Mouse (Mus musculus): ENCODE measurements at regions not wholly inside any gene's neighbourhood (a gene's known extent, or its start where the extent isn't known, plus 50 kb on each side); places are given as distances from the start of the nearest gene placed in this dataset.

DNA sequence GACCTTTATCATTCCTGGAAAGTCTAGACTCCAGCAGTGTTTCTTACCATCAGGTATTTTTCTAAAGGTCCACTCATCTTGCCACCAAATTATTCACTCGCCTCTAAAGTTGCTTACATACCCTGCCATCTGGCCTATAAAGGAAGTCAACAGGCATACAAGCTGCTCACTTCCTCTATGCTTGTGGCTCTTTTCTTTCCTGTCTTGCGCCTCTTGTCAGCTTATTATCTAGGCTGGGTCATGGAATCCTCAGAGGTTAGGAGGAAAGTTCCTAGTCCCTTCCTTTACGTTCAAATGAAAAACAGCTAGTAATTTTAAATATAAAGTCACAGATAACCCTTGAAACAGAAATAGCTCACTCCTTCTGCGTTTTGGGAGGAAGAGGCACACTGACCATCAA is 97.9 kb downstream of the Lipi start:
- no peak for DNase-seq (ENCODE audit: low read depth, low spot score)

DNA sequence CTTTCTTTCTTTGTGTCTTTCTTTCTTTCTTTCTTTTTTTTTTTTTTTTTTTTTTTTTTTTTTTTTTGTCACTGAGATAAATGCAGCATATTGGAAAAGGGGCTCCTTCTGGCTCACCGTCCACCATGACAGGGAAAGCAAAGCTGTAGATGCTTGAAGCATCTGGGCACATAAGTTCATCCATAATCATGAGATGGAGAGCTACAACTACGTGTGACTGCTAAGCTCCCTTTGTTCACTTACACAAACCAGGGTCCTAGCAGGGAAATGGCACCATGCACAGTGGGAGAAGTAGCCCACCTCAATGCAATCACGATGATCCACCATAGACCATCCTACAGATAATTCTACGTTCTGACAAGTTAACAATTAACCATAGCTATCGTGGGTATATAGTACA is 102.0 kb downstream of the Lipi start:
- no peak for DNase-seq (ENCODE audit: low read depth, low spot score)

DNA sequence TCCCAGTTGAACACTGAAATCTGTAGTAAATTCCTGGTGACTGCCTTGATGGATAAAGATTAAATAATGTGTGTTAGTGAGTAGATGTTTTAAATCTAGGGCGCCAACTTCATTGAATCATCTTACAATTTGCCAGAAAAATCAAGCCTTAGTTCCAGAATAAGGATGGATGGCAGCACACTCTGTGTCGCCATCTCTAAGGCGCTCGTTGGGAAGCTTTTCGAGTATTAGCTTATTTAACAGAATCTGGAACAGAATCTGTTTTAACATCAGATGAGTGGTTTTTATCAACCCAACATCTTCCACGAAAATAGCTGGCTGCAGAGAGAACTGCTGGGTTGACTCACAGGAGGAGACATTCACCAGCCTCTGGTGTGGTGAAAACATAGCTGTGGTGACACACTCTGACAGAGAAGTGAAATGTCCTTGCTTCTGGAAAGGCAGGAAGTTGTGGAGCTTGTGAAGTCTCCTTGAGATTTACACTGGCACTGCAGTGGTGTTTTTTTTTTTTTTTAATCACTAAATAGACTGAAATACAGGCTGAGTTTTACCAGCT is 120.4 kb downstream of the Lipi start:
- no peak for DNase-seq (ENCODE audit: low read depth, low spot score)

DNA sequence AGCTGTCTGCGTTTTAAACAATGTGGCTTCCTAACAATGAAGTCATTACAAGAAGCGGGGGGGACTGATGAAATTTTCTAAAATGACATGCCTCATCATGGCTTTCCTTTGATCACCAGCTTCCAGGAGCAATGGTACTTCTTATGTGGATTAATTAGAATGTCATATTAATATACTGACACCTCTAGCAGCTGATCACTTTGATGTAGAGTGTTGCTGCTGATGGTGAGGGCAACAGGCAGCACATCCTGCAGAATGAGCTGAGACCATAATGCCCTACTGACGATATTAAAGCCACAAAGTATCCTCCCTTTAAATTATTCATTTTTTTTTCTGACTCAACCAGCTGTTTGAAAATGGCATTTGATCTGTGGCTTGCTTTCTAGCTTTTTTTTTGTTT is 123.7 kb downstream of the Lipi start:
- DNase-seq (ENCODE audit: low read depth, low spot score): no peak

DNA sequence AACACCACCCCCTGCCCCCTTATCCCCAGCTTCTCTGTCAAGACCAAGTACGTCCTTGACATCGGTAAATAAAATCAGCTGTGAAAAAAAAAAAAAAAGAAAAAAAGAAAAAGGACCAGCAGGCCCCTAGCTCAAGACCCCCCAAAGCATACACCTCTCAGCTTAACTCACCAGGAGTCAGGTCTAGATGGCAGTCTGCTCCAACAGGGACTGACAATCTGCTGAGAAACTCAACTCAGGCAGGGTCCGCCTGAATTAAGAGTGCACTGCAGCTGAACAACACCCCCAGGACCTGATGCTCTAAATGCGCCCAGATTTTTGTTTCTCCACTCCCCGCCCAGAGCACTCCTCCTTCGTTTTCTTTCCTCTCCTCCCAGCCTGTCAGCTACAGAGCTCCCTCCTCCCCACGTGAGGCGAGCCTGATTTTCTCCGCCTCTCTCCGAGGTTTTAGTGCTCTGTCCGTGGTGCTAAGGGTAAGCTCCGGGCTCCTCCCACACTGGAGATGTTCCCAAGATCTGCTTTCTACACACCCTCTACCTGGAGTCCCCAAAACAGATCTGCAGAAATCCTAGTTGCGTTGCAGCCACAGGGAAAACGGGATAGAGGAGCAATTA is 138.9 kb downstream of the Lipi start:
- no peak for DNase-seq (ENCODE audit: low read depth, low spot score)

DNA sequence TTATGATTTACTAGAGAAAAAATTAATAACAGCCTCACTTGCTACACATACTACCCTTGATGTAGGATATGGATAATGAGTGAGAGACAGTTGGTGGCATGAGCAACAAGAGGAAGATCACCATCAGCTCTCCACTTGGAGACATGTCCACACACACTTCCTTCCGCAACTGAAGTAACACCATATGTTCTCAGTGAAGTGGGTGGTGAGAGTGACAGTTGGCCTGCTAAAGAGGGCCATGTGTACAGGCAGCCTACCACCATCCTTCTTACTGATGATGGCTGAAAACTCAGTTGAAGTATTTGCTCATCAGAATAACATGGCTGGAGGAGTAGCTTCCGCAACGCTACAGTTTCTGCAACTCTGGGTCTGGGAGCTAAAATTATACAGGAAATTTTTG is 146.6 kb downstream of the Lipi start:
- no peak for DNase-seq (ENCODE audit: low read depth, low spot score)

DNA sequence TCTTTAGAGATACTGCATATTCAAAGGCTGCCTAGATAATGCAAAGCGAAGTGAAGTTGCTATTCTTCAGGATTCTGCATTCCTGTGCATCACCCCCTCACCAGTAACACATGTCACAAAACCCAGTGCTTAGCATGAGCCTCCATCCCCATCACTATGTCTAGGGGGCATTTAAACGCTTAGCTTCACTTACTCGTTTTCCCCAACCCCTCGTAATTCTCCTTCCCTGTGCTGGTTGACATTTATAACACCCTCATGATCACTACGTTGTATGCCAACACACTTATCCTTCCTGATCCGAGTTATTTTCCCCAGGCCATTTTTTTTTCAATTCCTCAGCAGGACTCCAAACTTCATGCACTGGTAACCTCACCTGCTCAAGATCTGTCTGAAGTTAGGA is 152.6 kb downstream of the Lipi start:
- no peak for DNase-seq (ENCODE audit: low read depth, low spot score)

DNA sequence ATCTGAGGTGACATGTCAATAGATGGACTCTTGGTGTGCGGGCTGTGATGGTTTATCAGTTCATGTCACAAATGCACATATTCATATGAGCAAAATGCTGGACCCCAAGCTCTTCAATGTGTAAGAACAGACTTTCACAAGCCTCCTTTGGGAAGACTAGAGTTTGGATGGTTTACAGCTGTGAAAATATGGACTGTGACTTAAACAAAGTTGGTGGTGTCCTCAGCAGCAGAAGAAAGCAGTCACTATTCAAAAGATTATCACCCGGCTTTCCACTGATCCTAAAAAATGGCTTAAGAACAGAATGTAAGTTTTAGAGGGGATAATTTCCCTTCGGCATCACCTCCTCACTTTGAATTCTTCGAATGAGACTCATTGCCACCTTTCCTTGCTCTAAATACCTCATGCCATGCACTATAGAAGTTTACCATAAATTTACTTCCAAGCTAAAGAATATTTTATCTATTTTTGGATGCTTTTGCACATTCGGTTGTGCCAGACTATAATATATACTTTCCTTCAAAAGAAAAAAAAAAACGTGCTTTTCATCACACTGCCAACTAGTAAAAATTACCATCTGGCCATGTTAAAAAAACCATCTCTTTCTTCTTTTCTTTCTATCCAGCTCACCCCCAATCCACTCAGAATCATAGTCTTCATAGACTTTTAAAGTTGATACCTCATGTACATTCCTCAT is 201.2 kb downstream of the Lipi start:
- DNase-seq (ENCODE audit: low read depth, low spot score): peak; percentile 37

DNA sequence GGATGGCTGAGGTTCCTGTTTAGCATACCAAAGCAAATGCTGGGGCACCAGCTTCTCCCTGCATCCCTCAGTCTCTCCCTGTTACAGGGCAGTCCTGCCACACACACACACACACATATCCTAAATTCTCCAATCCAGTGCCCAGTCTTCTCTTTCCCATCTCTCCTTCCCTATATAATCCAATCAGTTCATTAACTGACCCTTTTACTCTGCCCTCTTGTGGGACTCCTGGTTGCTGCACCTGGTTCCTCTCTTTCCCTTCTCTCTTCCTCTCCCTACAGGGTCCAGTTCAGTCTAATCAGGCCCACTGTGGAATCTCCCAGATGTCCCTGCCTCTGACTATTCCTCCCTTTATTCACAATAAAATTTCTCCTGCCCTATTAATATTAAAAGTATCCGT is 204.7 kb downstream of the Lipi start:
- DNase-seq (ENCODE audit: low read depth, low spot score): no peak

DNA sequence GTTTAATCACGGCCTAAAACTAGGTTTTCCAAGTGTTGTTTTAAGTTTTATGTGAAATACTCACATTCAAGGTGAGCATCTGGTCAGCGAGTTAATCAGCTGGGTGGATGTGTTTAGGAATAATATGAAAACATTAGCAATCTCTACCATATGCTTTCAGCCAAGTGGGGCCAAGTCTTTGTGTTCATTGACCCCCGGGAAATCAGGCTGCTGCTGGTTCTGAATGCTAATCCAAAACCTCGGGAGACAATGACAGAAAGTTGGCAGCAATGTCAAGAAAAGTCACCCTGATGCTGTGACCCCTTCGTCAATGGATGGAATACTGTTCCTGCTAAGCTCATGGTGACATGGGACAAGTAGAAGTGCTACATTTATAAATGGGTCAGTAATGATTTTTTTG is 216.2 kb downstream of the Lipi start:
- DNase-seq (ENCODE audit: low read depth, low spot score): no peak

DNA sequence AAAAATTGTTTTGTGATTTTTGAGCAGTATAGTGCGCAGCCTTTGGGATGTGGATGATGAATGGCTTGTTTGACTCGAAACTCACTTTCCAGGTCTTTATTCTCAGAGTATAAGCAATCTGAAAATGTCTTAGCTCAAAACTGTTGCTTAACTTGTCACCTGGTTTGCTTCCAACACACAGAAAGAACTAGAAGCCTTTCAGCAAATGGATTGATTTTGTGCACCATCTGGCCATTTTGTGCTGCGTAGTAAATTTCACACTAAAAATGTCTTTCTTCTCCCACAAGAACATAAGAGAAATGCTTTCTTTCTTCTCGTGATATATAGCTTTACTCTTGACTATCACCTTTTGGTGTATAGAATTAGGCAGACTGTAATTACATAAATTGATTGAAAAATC is 219.1 kb downstream of the Lipi start:
- DNase-seq (ENCODE audit: low read depth, low spot score): peak; percentile 37

DNA sequence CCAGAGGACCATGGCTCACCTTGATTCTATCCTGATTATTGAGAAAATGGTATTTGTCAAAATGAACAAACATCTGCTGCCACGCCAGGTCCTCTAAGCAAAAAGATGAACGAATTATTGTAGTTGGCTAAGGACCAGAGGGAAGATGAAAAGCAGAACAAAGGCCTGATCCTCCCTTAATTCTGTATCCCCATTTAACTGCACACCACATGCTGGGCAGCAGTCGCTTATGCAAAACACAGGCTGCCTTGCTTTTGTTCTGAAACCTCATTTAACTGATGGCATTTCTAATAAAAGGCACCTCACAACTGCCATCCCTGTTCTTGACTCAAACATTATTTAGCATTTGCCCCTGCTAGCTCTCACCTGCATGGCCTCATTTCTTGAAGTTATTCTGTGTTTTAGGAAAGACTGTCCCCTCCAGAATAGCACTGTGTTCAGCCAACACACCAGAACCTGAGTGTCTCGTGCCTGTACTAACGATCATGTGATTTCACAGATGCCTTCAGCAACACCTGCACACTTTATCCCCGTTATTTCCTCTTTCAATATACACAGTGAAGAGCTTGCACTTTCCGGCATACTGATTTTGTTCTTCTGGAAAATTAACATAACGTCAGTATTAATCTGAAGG is 220.4 kb downstream of the Lipi start:
- DNase-seq (ENCODE audit: low read depth, low spot score): no peak

DNA sequence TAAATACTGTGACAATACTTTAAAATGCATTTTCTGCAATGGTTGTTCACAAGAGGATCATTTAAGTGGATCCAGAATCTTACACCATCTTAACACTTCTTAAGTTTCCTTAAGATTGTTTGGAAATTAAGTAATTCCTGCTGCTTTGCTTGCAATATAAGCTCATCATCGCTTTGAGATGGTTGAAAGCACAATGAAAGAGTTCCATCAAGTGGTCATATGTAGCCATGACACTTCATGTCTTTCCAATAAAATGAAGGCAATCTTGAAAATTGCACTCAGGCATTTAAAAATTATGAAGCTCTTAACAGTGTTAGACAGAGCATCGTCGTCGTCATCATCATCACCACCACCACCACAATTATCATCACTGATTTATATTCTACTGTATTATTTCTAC is 223.8 kb downstream of the Lipi start:
- no peak for DNase-seq (ENCODE audit: low read depth, low spot score)

DNA sequence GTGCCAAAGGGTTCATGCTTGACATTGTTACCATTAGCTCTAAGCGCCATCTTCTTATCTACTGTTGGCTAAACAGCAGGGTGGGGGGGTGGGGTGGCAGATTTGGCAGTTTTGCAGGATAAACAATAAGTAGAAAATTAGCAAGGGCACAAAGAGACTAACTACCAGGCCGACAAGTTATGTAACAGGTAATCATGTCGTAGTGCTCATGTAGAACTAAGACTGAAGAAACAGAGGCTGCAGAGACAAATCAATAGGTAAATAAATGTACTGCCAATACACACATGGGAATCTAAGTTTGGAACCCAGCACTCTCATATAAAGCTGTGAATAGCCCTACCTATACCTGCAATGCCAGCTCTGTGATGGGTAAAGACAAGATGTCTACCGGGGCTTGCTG is 225.1 kb downstream of the Lipi start:
- DNase-seq (ENCODE audit: low read depth, low spot score): no peak

DNA sequence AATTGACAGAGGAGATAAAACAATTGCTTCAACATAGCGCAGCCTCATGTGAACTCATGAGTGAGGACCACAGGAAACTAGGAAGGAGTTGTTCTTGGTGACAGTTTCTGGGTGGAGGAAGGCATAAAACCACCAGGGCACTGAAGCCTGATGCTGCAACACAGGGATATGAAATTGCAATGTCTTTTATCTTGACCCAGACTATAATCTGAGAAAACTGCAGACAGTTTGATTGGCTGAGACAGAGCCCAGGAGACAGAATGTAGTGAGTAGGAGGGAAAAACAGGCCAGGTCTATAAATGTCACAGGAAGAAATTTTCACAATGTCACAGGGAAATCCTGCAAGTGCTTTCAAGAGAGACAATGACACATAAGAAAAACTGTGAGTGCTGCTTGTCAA is 232.5 kb downstream of the Lipi start:
- DNase-seq (ENCODE audit: low read depth, low spot score): no peak

DNA sequence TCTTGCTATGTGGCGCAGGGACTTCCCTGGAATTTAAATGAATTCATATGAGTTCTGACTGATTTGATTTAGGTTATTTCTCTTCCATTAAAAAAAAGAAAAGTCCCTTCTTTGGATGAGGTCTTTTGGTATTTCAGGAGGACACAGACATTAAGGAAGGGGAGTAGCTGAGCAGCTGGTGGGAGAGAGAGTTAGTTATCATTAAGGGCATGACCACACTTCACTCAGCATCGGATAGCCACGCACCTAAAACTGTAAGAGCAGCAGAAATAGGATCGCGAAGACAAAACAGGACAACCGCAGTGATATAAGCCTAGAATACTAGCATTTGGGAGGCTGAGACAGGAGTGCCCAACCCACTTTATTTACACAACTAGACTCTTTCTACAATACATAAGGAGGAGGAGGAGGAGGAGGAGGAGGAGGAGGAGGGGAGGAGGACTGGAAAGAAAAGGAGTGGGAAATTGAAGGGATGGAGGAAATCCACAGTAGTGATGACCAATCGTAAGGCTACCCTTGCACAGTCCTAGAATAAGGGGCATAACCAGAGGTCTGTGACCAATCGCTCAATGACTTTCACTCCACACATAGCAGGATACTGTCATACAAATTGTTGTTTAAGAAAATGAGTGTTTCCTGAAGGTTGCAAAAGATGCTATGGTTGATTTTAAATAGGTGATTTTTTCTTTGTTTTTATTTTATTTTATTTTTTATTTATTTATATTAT is 241.5 kb downstream of the Lipi start:
- DNase-seq (ENCODE audit: low read depth, low spot score): no peak

DNA sequence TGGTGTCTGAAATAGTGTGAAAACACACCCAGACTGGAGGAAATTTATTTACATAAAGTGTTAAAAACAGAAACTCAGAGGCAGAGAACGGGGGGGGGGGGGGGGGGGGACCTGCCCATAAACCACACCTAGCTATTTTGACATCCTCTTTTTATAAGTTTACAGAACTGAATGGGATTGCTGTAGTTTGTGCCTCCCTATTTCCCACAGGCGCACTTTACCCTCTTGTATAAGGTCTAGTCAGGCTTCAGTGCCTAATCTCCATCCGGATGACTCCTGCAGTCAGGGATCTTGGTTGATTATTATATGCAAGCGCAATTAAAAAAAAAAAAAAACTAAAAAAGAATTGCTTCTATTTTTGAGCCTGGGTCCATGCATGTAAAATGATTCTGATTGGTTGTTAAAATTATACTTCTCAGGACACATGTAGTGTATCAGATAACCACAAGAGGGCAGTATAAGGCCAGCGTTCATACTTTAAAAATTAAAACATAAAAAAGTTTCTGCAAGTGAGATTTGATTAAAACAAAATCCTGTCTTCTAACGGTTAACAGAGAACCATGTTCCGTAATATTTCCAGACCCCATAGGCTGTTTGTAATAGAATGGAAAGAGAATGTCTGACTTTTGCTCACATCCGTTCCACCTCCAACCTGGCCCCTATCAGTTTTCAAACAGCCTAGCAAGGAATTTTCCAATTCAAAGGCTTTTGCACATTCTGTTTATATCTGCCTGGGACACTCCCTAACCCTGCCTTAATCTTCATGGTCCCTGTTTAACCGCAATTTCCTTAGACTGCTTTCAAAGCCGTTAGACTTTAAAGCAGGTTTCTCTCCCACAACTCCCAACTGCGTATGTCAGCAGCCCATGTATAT is 242.6 kb downstream of the Lipi start:
- DNase-seq (ENCODE audit: low read depth, low spot score): no peak

DNA sequence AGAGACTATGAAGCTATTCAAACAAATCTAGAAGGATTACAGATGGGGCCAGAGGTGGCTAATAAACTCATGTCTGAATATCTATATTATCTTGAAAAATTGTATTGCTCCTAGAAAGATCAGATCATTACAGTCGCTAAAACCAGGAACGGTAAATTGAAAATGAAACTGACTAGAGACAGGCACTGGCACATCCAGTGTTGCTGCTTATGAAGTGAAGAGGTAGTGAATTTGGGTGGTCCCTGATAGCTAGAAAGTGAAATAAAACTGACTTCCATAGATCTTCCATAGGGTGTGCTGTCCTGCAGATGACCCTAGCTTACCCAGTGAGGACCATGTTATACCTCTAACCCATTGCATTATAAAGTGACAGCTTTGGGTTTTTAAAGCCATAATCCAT is 251.6 kb downstream of the Lipi start:
- DNase-seq (ENCODE audit: low read depth, low spot score): no peak

DNA sequence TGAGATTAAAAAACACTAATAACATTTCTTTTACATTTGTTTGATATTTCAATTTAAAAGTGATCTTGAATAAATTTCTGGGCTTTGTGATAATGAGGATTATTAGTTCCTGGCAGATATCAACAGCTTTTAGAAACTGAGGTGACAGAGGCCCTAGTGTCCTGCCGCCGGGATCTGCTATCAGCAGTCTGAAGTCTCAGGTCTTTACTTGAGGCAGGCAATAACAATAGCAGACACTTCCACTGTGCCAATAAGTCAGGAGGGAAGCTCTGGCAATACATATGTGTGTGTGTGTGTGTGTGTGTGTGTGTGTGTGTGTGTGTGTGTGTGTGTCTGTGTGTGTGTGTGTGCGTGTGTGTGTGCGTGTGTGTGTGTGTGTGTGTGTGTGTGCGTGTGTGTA is 252.1 kb downstream of the Lipi start:
- no peak for DNase-seq (ENCODE audit: low read depth, low spot score)

DNA sequence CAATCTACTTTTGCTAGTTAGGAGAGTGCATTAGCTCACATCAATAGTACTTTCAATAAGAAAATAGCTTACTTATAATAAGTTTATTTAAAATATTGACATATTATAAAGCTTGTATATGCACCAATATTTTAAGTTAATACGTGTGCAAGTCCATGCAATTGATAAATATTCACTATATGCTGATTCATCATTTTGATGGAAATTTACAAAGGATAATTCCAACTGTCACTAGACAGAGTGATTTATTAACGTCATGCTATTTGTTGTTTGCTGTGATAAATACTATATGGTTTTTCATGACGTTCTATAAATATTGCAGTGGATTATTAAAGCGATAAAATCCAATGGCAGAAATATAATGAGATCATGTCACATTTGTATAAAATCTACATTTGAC is 253.0 kb downstream of the Lipi start:
- no peak for DNase-seq (ENCODE audit: low read depth, low spot score)

DNA sequence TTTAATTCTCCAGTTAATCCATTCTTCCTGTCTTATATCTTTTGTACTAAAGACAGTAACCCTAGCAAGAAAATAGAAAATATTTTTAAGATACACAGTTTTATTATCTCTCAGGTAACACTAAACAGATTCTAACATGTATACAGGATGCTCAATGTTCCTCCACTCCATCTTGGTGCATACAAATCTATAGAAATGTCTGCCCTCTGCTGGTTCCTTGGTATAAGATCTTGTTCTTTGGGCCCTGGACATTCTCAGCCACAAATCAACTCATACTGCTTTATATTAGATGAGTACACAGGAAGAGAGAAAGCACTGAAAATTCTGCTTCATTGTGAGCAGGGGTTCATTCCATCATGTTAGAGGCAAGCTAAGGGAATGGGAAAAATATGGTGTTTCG is 260.6 kb downstream of the Lipi start:
- no peak for DNase-seq (ENCODE audit: low read depth, low spot score)

Data from brain, embryonic 18.5 days (tissue).